Mouse (Mus musculus): ENCODE measurements around the gene Gm15217. TPM values are rescaled to one million over a fixed set of nuclear protein-coding genes. Genes with fewer than 3 reads are reported as not detected.

The Gm15217 gene
- polyA plus RNA-seq, 1 experiment from 2014 or later, result not detected

DNA sequence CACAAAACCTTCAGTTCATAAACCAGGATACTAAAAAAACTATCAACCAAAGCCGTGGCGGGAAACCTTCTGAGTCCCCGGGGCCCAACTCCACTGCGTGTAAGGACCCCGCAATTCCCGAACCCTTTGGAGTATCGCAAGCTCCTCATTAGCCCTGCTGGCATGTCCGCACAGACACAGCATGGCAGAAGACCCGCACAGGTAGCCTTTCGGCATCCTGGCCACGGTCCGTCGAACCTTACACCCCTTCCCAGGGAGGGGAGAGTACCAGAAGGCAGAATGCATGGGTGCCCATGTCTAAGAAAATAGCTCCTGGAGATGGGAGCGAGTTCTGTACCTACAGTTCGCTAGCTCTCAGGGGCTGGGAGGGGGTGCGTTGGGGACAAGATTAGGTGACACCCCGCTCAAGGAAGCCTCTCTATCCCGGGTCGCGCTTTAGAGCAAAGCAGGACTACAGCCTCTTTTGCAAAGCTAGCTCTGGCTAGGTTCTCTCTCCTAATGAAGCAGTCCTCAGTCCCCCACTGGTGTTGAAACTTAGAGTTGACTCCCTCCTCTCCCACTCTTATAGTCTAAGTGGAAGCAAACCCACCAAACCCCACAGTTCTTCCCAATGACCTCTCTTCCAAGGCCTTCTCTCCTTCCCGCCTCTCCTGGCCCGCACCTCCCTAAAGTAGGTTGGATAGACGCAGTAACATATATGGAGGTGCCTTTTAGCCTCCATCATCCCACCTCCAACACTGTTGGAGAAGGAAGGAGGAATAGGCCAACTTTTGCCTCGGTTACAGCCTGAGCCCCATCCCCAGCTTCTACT is 10.4 kb downstream of the Gm15217 start:
- no peaks in the 10 kb centered on the region for H3K36me3 ChIP-seq (ENCODE audit: control insufficient read depth, insufficient read depth, low read length)
- peaks cover 27% of the 10 kb centered on the region for H3K27me3 ChIP-seq (ENCODE audit: control insufficient read depth, insufficient read depth, low read depth, low read length)
- H3K27ac ChIP-seq (ENCODE audit: low read length), result no peak overlapping the region
- H3K9ac ChIP-seq (ENCODE audit: low read depth, low read length), result 0 out of 2 replicates have a peak overlapping the region, but pooled peaks have one; percentile 40
- peaks cover 38% of the 10 kb centered on the region for H3K4me1 ChIP-seq (ENCODE audit: control insufficient read depth, insufficient read depth, low read length)
- WGBS, result 5% methylated on average over 24 of the region's 24 CpGs
- peak overlapping the region; percentile 16 for H3K4me3 ChIP-seq (ENCODE audit: low read depth, low read length)
- ATAC-seq, result no peak
- H3K9me3 ChIP-seq (replicated peaks; ENCODE audit: control insufficient read depth, low read length, poor library complexity, severe bottlenecking), result no peaks in the 10 kb centered on the region
- H3K4me2 ChIP-seq (ENCODE audit: low read length), result peak overlapping the region; percentile 44

DNA sequence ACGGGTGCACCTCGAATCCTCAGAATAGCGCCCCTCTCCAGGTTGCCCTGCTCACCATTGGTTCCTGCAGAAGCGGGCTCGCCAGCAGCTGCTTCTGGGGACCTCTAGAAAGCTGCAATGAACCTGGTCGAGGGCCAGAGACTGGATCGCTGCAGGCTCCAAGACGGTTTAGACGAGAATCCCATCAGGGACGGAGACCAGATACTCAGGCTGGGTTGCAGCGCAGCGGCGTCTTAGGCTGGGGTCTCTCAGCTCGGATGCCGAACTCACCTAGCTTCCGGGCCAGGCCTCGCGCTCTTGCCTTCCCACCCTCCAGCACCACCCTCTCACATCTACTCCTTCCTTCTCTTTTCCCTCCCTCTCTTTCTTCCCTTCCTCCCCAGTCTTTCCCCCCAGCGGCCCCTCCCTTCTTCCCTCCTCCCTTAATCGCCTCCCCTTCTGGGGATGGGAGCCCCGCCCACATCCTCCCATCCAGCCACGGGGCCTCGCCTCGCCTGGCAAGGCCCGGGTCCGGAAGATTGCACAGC is 11.1 kb downstream of the Gm15217 start, which contains the start of gene Bmp4:
Bmp4 (minus strand) TSS at position 421 of the 527 bp plus-strand sequence.
- Histone ChIP-seq H3K4me1 (ENCODE audit: control insufficient read depth, insufficient read depth, low read length) (peaks cover 36% of the 10 kb centered on the region), H3K4me3 (ENCODE audit: low read depth, low read length) (peak within 1 kb of the TSS; percentile 16), H3K9ac (ENCODE audit: low read depth, low read length) (peak within 1 kb of the TSS; percentile 40; the same call in 1 of the 2 replicates), H3K27me3 (ENCODE audit: control insufficient read depth, insufficient read depth, low read depth, low read length) (peaks cover 25% of the 10 kb centered on the region), H3K9me3 (replicated peaks; ENCODE audit: control insufficient read depth, low read length, poor library complexity, severe bottlenecking) (no peaks in the 10 kb centered on the region), H3K4me2 (ENCODE audit: low read length) (peak within 1 kb of the TSS; percentile 44), H3K27ac (ENCODE audit: low read length) (no peak within 1 kb of the TSS), H3K36me3 (ENCODE audit: control insufficient read depth, insufficient read depth, low read length) (no peaks in the 10 kb centered on the region)
- whole genome bisulfite sequencing, result 2% methylated on average over 26 of the region's 26 CpGs
- no peak for ATAC-seq

- no peaks in the 10 kb centered on the region for H3K36me3 ChIP-seq (ENCODE audit: control insufficient read depth, insufficient read depth, low read length)
- H3K9me3 ChIP-seq (replicated peaks; ENCODE audit: control insufficient read depth, low read length, poor library complexity, severe bottlenecking), result no peaks in the 10 kb centered on the region
- H3K27ac ChIP-seq (ENCODE audit: low read length), result no peak overlapping the region
- no peak overlapping the region for H3K4me2 ChIP-seq (ENCODE audit: low read length)
- no peak for ATAC-seq
- no peak overlapping the region for H3K9ac ChIP-seq (ENCODE audit: low read depth, low read length)
- peaks cover 24% of the 10 kb centered on the region for H3K4me1 ChIP-seq (ENCODE audit: control insufficient read depth, insufficient read depth, low read length)
- peaks cover 23% of the 10 kb centered on the region for H3K27me3 ChIP-seq (ENCODE audit: control insufficient read depth, insufficient read depth, low read depth, low read length)
- WGBS, result 59% methylated on average over 6 of the region's 6 CpGs
- no peak overlapping the region for H3K4me3 ChIP-seq (ENCODE audit: low read depth, low read length)
Measured at GRCm38 (mm10) chr14:46391621-46392170, 12.5 kb downstream of the Gm15217 start.

DNA sequence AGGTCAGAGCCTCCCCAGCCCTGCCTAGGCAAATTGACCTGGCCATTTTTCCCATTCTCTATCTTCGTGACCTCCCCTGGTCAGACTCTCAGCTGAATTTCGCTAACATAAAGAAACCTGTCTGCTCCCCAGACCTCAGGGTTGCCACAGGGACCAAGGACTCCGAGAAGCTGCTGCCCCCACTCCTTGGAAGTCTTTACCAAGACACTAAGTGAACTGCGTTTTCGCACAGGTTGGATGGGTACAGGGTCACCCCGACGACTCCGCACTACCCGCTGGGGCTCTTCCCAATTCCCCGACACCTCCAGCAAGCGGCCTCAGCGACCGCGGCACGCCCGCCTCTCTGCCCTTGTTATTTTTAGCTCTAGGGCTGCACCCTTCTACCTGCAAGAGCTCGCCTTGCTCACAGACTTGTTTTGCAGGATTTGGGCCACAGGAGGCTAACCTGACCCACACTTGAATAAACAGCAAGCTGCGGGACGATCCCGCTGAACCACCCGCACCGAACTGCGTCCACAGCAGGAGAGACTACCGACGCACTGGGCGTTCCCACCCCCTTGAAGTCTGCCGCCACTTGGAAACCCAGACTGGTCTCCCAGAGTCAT is 19.0 kb downstream of the Gm15217 start:
- Histone ChIP-seq H3K27me3 (ENCODE audit: control insufficient read depth, insufficient read depth, low read depth, low read length) (peaks cover 18% of the 10 kb centered on the region), H3K4me3 (ENCODE audit: low read depth, low read length) (peak overlapping the region; percentile 31), H3K36me3 (ENCODE audit: control insufficient read depth, insufficient read depth, low read length) (no peaks in the 10 kb centered on the region), H3K4me1 (ENCODE audit: control insufficient read depth, insufficient read depth, low read length) (peaks cover 7% of the 10 kb centered on the region; the same call in 1 of the 2 replicates), H3K9me3 (replicated peaks; ENCODE audit: control insufficient read depth, low read length, poor library complexity, severe bottlenecking) (no peaks in the 10 kb centered on the region), H3K27ac (ENCODE audit: low read length) (no peak overlapping the region), H3K9ac (ENCODE audit: low read depth, low read length) (no peak overlapping the region), H3K4me2 (ENCODE audit: low read length) (peak overlapping the region; percentile 64)
- WGBS, result 3% methylated on average over 27 of the region's 27 CpGs
- peak; percentile 14; the same call in 1 of the 2 replicates for ATAC-seq

- Histone ChIP-seq H3K4me1 (ENCODE audit: control insufficient read depth, insufficient read depth, low read length) (peaks cover 7% of the 10 kb centered on the region; the same call in 1 of the 2 replicates), H3K4me3 (ENCODE audit: low read depth, low read length) (no peak overlapping the region), H3K9ac (ENCODE audit: low read depth, low read length) (no peak overlapping the region), H3K4me2 (ENCODE audit: low read length) (no peak overlapping the region), H3K27me3 (ENCODE audit: control insufficient read depth, insufficient read depth, low read depth, low read length) (peaks cover 18% of the 10 kb centered on the region), H3K9me3 (replicated peaks; ENCODE audit: control insufficient read depth, low read length, poor library complexity, severe bottlenecking) (no peaks in the 10 kb centered on the region), H3K36me3 (ENCODE audit: control insufficient read depth, insufficient read depth, low read length) (no peaks in the 10 kb centered on the region), H3K27ac (ENCODE audit: low read length) (no peak overlapping the region)
- no peak for ATAC-seq
- 68% methylated on average over 2 of the region's 2 CpGs for WGBS
Measured at GRCm38 (mm10) chr14:46399925-46400324, 20.7 kb downstream of the Gm15217 start.

- Histone ChIP-seq H3K27ac (ENCODE audit: low read length) (no peak overlapping the region), H3K27me3 (ENCODE audit: control insufficient read depth, insufficient read depth, low read depth, low read length) (no peaks in the 10 kb centered on the region), H3K36me3 (ENCODE audit: control insufficient read depth, insufficient read depth, low read length) (no peaks in the 10 kb centered on the region), H3K4me2 (ENCODE audit: low read length) (no peak overlapping the region), H3K9ac (ENCODE audit: low read depth, low read length) (no peak overlapping the region), H3K9me3 (replicated peaks; ENCODE audit: control insufficient read depth, low read length, poor library complexity, severe bottlenecking) (no peaks in the 10 kb centered on the region), H3K4me1 (ENCODE audit: control insufficient read depth, insufficient read depth, low read length) (no peaks in the 10 kb centered on the region), H3K4me3 (ENCODE audit: low read depth, low read length) (no peak overlapping the region)
- WGBS, result 95% methylated on average over 3 of the region's 3 CpGs
- ATAC-seq, result no peak
Measured at GRCm38 (mm10) chr14:46408319-46408718, 29.1 kb downstream of the Gm15217 start.

GRCm38 (mm10) chr14:46409016-46409415 is 29.8 kb downstream of the Gm15217 start:
- Histone ChIP-seq H3K36me3 (ENCODE audit: control insufficient read depth, insufficient read depth, low read length) (no peaks in the 10 kb centered on the region), H3K27me3 (ENCODE audit: control insufficient read depth, insufficient read depth, low read depth, low read length) (no peaks in the 10 kb centered on the region), H3K4me1 (ENCODE audit: control insufficient read depth, insufficient read depth, low read length) (no peaks in the 10 kb centered on the region), H3K4me2 (ENCODE audit: low read length) (no peak overlapping the region), H3K4me3 (ENCODE audit: low read depth, low read length) (no peak overlapping the region), H3K9ac (ENCODE audit: low read depth, low read length) (no peak overlapping the region), H3K27ac (ENCODE audit: low read length) (no peak overlapping the region), H3K9me3 (replicated peaks; ENCODE audit: control insufficient read depth, low read length, poor library complexity, severe bottlenecking) (no peaks in the 10 kb centered on the region)
- ATAC-seq, result no peak
- WGBS, result 78% methylated on average over 10 of the region's 10 CpGs

- Histone ChIP-seq H3K4me2 (ENCODE audit: low read length) (no peak overlapping the region), H3K36me3 (ENCODE audit: control insufficient read depth, insufficient read depth, low read length) (no peaks in the 10 kb centered on the region), H3K27me3 (ENCODE audit: control insufficient read depth, insufficient read depth, low read depth, low read length) (no peaks in the 10 kb centered on the region), H3K4me3 (ENCODE audit: low read depth, low read length) (no peak overlapping the region), H3K9me3 (replicated peaks; ENCODE audit: control insufficient read depth, low read length, poor library complexity, severe bottlenecking) (no peaks in the 10 kb centered on the region), H3K4me1 (ENCODE audit: control insufficient read depth, insufficient read depth, low read length) (no peaks in the 10 kb centered on the region), H3K9ac (ENCODE audit: low read depth, low read length) (no peak overlapping the region), H3K27ac (ENCODE audit: low read length) (no peak overlapping the region)
- WGBS, result 58% methylated on average over 4 of the region's 4 CpGs
- ATAC-seq, result no peak
Measured at GRCm38 (mm10) chr14:46410557-46411120, 31.4 kb downstream of the Gm15217 start.
